Mouse (Mus musculus) megakaryocyte, embryonic 14.5 days (primary cell): ENCODE measurements around the gene Shisa5. TPM values are rescaled to one million over a fixed set of nuclear protein-coding genes. Genes with fewer than 3 reads are reported as not detected.

ENCODE experiments used
- H3K27me3 ChIP-seq: replicated peaks from 2 replicates; pipeline ENCODE3; 2012; ENCODE audit warnings: inconsistent platforms
- H3K36me3 ChIP-seq: replicated peaks from 2 replicates; pipeline ENCODE3; 2012; ENCODE audit warnings: low read length, inconsistent platforms, mixed read lengths
- H3K4me1 ChIP-seq: 2 replicates; pipeline ENCODE4 v1.6.1; 2012; ENCODE audit warnings: inconsistent platforms
- H3K4me3 ChIP-seq: replicated peaks from 2 replicates; pipeline ENCODE3; 2012; ENCODE audit warnings: moderate library complexity, mild to moderate bottlenecking, inconsistent platforms
- H3K9me3 ChIP-seq: 2 replicates; pipeline ENCODE4 v1.6.1; 2012; ENCODE audit warnings: inconsistent platforms
- FLI1 ChIP-seq: IDR thresholded peaks from 2 replicates; pipeline ENCODE4 v1.6.1; 2012; ENCODE audit warnings: low read length, inconsistent platforms, mixed read lengths
- GATA1 ChIP-seq: IDR thresholded peaks from 3 replicates; pipeline ENCODE4 v1.6.1; 2012; ENCODE audit warnings: mixed read lengths, low read length, inconsistent platforms, borderline replicate concordance
- polyA plus RNA-seq: library from polyadenylated mRNA; stranded (reverse); fragments of >175 nt; gene quantifications from 2 replicates; pipeline ENCODE4 v1.2.3, GENCODE M21; 2012; ENCODE audit warnings: low replicate concordance; ENCODE audit not compliant: insufficient read depth

The Shisa5 gene
- polyA plus RNA-seq, 1 experiment = 575 TPM

DNA sequence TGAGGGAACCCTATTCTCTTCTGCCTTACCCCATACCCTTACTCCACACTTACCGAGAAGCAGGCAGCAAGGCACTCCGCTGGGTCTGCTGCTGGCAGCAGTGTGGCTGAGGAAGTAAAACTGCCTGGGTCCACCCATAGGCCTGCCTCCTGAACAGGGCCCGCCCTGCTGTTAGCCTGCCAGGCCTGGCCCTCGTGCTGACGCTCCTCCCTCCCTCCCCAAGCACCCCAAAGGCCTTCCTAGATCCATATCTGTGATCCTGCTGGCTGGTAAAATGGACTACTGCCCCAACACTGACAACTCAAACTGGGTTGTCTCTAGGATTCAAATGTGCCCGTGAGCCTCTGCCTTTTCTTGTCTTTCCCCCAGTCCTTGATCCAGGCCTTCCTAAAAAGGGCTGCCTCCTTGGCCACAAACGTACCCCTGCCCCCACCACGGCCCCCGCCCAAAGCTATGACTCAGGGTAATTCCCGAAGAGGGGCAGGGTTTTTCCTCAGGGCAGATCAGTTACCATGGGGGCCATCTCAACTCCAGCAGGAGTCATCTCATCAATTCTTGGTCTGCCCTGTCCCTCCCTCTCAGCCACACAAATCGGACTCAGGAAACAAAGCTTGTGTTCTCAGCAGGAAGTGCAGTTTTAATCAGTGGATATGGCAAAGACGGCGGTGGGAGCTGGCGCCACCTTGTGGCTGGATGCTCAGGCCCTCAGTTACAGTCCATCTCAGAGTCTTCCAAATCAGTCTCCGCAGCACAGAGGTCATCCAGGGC, 21.0 kb downstream of the Shisa5 start, which contains the start of gene Trex1:
TSS of gene Trex1 (minus strand) at position 599 of the 768 bp plus-strand sequence.
- TF ChIP-seq GATA1 (no peak), FLI1 (no peak)
- peaks cover 67% of the 10 kb centered on the region for H3K4me1 ChIP-seq

DNA sequence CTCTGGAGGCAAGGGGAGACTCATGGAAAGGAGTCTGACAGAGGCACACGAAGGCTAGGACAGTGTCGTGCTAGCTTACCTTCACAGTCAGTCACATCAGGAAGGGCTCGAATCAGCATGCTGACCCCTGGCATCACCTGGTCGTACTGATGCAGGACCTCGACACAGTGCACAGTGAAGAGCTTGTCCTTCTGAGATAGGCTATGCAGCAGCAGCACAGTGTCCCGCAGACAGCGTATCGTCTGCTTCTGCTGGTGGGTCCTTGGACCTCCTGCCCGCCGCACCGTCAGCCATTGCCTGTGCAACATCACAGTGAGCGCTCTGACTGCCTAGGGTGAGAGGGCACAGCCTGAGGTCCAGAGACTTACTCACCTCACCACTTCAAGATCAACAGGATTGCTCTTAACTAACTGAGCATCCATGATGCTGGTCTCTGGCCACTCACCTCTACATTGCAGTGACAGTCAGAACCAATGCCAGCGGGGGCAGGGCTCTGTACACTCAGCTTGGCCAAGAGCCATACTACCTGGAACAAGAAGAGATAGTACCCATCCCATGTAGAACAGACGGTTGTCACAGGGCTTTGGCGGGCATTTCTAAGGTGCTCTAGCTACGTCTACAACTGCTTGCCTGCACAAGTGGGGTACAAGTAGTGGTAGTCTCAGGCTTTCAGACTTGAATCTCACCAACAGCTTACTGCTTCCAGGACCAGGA, 22.0 kb downstream of the Shisa5 start:
- Histone ChIP-seq H3K9me3 (no peaks in the 10 kb centered on the region), H3K4me3 (peak overlapping the region; percentile 90), H3K36me3 (peaks cover 90% of the 10 kb centered on the region), H3K4me1 (peaks cover 57% of the 10 kb centered on the region), H3K27me3 (no peaks in the 10 kb centered on the region)
- TF ChIP-seq GATA1 = no peak

More for the DNA sequence above, 21.0 kb downstream of the Shisa5 start, which contains the start of gene Trex1:
- no peaks in the 10 kb centered on the region for H3K27me3 ChIP-seq
- no peaks in the 10 kb centered on the region for H3K9me3 ChIP-seq
- peak within 1 kb of the TSS; percentile 90 for H3K4me3 ChIP-seq
- H3K36me3 ChIP-seq = peaks cover 81% of the 10 kb centered on the region

DNA sequence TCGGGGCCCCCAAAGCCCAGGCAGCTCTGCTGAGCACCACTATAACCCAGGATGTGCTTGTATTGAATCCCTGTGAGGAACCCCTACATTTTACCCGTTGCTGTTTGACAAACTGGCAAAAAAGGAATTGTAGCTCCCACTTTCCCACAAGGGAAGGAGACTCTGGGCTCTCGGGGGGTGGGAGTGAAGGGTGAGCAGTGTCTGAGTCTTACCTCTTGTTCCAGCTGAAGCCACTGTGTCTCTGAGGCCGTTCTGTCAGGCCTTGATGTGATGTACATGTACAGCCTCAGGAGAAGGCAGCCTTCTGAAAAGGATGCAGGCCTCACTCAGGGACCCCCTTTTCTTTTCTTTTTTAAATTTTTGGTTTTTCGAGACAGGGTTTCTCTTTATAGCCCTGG, 22.5 kb downstream of the Shisa5 start:
- peaks cover 90% of the 10 kb centered on the region for H3K36me3 ChIP-seq
- no peak overlapping the region for H3K4me3 ChIP-seq
- H3K4me1 ChIP-seq = peaks cover 51% of the 10 kb centered on the region
- TF ChIP-seq GATA1 (no peak), FLI1 (no peak)
- H3K27me3 ChIP-seq = no peaks in the 10 kb centered on the region
- H3K9me3 ChIP-seq = no peaks in the 10 kb centered on the region

DNA sequence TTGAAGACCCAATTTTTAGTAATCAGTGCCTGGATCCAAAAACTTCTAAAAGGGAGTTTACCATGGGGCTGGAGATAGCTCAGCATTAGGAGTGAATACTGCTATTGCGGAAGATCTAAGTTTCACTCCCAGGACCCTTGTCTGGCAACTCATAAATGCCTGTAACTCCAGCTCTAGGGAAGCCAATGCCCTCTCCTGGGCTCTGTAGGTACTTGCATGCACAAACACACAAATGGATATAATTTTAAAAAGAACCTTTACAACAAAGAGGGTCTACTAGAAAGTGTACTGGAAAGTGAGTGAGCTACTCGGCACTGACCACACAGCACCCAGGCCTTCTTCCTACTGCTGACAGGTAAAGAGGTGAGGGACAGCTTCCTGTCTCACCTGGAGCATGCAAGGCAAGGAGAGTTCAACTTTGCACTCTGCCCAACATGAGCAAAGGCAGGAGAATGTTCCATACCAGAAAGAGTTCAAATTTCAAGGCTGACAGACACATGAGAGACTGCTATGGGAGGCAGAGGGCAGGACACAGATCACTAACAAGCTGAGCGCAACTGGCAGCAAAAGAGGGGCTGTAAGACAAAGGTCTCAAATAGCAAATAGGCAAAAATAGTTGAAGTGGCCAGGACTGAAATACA, 29.9 kb downstream of the Shisa5 start:
- TF ChIP-seq GATA1 (no peak), FLI1 (no peak)
- H3K27me3 ChIP-seq = no peaks in the 10 kb centered on the region
- H3K4me1 ChIP-seq = peaks cover 14% of the 10 kb centered on the region
- H3K36me3 ChIP-seq = peaks cover 86% of the 10 kb centered on the region
- no peaks in the 10 kb centered on the region for H3K9me3 ChIP-seq
- no peak overlapping the region for H3K4me3 ChIP-seq

DNA sequence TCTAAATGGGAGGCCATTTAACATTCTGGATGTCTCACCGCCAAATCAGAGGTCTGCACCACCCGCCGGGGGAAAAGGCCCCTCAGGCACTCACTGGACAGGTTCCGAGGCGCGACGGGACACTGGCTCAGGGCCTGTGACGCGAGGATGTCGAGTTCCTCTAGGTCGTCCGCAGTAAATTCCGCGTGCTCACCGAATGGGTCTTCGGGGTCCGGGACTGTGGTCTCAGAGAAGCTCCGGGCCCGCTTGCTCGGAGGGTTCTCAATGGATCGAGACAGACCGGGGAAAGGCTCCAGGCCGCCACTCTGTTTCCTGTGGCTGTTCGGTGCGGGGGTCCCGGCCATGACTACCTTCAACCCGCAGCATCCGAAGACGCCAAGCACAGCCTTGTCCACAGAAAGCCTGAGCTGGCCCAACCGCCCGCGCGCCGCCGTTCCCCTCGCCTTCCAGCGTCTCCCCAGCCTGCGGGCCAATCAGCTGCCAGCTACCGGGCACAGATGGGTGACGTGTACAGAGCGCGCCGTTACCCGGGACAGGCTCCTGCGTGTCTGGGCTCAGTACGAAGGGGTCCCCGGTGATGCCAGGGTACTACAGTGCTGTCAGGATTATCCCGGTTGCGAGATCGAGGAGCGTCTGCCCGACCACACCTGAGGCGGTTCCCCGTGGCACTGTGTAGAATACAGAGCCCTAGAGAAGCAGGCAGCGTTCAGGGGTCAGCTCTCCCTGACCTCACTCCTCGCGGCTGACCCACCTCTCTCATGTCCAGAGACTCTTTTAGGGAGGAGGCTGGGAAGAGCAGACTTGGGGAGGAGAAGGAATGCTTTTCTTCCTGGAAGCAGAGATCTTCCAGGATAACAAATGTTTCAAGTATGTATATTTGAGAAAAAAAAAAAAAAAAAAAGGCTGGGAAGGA, 35.6 kb downstream of the Shisa5 start, which contains the start of gene Atrip:
TSS of gene Atrip (minus strand) at position 464 of the 913 bp plus-strand sequence.
- H3K9me3 ChIP-seq = no peaks in the 10 kb centered on the region
- H3K27me3 ChIP-seq = no peaks in the 10 kb centered on the region
- H3K4me3 ChIP-seq = peak within 1 kb of the TSS; percentile 99
- no peak for TF ChIP-seq GATA1
- no peak for TF ChIP-seq FLI1
- peaks cover 25% of the 10 kb centered on the region for H3K4me1 ChIP-seq
- H3K36me3 ChIP-seq = peaks cover 41% of the 10 kb centered on the region

DNA sequence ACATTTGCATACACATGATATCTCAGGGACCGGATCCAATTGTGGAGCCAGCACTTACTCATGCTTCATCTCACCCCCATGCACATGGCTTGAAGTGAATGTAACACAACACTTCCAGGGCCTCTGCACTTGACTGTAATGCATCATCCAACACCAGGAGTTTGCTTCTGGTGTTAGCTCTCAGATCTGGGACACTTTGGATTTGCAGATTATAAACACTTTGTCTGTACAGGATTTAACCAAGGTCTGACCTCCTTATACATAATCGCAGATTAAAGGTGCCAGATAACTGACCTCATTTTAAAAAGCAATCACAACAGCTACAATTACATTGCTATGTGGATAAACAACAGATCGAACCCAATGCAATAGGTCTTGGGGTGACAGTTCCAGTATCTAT, 42.2 kb downstream of the Shisa5 start:
- Histone ChIP-seq H3K4me3 (no peak overlapping the region), H3K4me1 (peaks cover 39% of the 10 kb centered on the region), H3K9me3 (no peaks in the 10 kb centered on the region), H3K36me3 (peaks cover 32% of the 10 kb centered on the region), H3K27me3 (no peaks in the 10 kb centered on the region)
- TF ChIP-seq GATA1 (no peak), FLI1 (no peak)

DNA sequence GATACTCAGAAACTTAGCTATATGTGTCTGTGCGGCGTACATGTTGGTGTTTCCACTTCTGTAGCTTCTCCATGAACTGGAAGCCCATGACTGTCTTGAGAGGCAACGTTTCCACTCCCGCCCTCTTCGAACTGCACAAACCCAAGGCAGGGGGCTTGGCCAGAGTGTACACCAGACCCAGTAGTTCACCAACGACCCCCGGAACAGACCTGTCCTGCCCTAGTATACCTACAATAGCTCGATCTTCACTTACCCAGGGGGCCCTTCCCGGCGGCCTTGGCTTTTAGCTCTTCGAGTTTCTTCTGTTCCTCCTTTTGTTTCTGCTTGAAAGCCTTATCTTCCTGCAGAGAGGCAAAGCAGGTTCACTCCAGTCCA, 43.4 kb downstream of the Shisa5 start:
- Histone ChIP-seq H3K9me3 (no peaks in the 10 kb centered on the region), H3K4me3 (peak overlapping the region; percentile 96), H3K36me3 (peaks cover 36% of the 10 kb centered on the region), H3K4me1 (peaks cover 47% of the 10 kb centered on the region), H3K27me3 (no peaks in the 10 kb centered on the region)
- TF ChIP-seq GATA1 = no peak
- TF ChIP-seq FLI1 = no peak

DNA sequence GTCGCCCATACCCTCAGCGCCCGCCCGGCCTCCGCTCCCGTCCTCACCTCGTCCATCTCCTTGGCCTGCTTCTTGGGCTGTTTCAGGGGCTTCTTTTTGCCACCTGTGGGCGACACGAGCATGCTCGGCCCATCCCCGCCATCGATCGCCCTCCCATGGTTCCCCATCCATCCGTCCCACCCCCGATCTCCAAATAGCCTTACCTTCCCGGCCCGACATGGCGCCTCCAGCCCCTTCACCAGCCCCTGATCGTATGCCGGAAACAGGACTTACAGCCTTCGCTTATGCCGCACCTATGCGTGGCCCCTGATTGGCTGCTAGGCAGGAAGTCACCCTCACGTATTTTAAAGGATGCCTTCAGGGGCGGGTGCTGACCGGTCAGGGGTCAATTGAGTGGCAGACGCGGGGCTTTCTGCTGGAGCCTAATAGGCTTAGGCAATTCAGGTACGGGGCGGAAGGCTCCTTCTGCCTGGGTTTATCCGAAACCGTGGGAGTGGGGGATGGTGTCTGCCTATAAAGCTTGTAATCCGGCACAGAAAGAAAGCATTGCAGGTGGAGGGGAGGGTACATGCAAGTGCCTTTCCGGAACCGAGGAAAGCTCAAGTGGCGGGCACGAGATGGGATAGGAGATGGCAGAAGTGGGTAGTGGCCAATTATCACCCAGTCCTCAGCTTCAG, 43.9 kb downstream of the Shisa5 start, which contains the start of the genes Ccdc51 and Tma7:
TSS of gene Ccdc51 (plus strand) at position 370 of the 677 bp plus-strand sequence.
TSS of gene Tma7 (minus strand) at position 464 of the 677 bp plus-strand sequence.
- no peak for TF ChIP-seq FLI1
- TF ChIP-seq GATA1 = no peak
- Histone ChIP-seq H3K9me3 (no peaks in the 10 kb centered on the region), H3K4me3 (peak within 1 kb of the TSS; percentile 96), H3K4me1 (peaks cover 52% of the 10 kb centered on the region), H3K27me3 (no peaks in the 10 kb centered on the region), H3K36me3 (peaks cover 36% of the 10 kb centered on the region)

DNA sequence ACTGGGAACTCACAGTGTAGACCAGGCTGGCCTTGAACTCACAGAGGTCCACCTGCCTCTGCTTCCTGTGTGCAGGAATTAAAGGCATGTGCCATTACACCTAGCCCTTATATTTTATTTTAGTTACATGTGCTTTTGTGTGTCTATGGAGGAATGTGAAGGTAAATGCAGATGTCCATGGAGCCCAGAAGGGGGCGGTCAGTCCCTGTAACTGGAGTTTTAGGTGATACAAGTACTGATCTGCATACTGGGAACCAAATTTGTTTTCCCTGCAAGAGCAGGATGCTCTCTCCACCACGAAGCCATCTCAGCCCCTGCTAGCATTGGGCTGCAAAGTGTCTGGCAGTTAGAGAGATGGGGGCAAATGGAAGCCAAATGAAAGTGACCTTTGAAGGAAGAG, 46.6 kb downstream of the Shisa5 start:
- peaks cover 57% of the 10 kb centered on the region for H3K4me1 ChIP-seq
- no peak overlapping the region for H3K4me3 ChIP-seq
- TF ChIP-seq GATA1 (no peak), FLI1 (no peak)
- H3K27me3 ChIP-seq = no peaks in the 10 kb centered on the region
- H3K9me3 ChIP-seq = no peaks in the 10 kb centered on the region
- H3K36me3 ChIP-seq = peaks cover 31% of the 10 kb centered on the region
